Mouse (Mus musculus): ENCODE results near the gene Zfp62.

DNA sequence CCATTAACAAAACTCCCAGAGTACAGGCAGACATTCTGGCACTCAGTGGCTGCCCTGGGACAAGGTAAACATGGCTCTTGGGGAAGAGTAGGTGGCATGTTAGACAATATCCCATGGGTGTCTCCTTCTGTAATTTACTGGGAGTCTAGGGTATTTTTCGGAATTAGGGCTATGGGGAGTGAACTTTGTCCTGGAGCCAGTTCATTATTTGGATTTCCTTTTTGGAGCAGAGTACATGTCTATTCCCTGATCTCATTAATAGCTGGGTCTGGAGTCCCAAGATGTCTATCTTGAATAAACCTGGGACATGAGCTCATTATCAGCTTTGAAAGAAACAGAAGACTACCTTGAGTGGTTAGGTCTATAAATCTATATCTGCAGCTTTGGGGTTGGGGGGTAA is 49.0 kb upstream of the Zfp62 start, which contains the start of gene Olfr1394:
- TF ChIP-seq USF1 (IDR thresholded peaks at IDR 0.05; ENCODE audit: low read depth) (no peak), CTCF (IDR thresholded peaks at IDR 0.05; ENCODE audit: control insufficient read depth, insufficient read depth, insufficient read length) (no peak), CEBPB (IDR thresholded peaks at IDR 0.05; ENCODE audit: low read depth) (no peak), MYOD1 (IDR thresholded peaks at IDR 0.05; ENCODE audit: control insufficient read depth, insufficient read length, low read depth) (no peak), MAX (IDR thresholded peaks at IDR 0.05) (no peak)
